Mouse (Mus musculus) adrenal gland, adult (tissue): ENCODE results near the gene Gmpr2.

Experiments used
- DNase-seq, 2 experiments: peaks; one replicate each; pipeline ENCODE4 v3.0.0; 2022 to 2023; ENCODE audit warnings: low spot score in 1 of 2; ENCODE audit not compliant: inconsistent age in 2 of 2

The Gmpr2 gene

GRCm38 (mm10) chr14:55677615-55678014, 5.9 kb downstream of the Gmpr2 start:
- DNase-seq: no peak

GRCm38 (mm10) chr14:55681160-55682117, 9.7 kb downstream of the Gmpr2 start, which contains the start of gene Tinf2:
Gene Tinf2 (minus strand): TSS chr14:55681820.
- DNase-seq: peak; percentile 95 to 98

DNA sequence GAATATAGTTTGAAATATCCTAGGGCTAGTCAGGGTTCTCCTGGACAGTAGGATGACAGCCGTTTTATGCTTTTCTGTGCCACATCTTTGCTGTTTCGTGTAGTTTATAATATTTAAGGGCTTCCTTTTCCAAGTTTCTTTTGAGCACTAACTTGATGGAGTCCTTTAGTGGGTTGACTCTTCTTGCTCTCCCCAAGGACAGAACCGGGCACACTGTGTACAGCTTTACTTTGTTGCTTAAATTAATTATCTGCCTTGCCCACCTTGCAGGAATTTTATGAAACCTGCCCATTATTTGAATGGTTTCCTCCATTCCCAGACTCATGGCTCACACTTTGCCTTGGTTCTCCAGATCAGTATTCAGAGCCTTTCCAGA, 10.4 kb downstream of the Gmpr2 start:
- no peak for DNase-seq

GRCm38 (mm10) chr14:55689433-55689832, 17.7 kb downstream of the Gmpr2 start:
- DNase-seq: no peak

GRCm38 (mm10) chr14:55697226-55697625, 25.5 kb downstream of the Gmpr2 start:
- DNase-seq: no peak

DNA sequence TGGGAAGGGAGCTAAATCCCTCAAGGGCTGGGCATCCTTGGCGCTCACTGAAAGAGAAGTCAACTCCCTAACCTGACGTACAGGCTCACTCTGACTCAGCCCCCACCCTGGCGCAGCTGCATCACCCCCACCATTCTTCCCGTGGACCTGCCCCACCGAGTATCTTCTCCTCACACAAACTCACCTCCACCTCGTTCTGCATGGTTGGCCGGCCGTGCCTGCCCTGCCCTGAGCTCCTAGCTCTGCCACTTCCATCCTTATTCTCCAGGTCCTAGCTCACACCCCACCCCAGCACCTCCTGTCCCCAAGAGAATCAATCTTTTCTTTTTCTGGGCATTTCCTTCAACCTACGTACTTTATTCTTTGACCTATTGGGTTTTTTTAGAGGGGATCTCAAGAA, 29.4 kb downstream of the Gmpr2 start:
- no peak for DNase-seq

DNA sequence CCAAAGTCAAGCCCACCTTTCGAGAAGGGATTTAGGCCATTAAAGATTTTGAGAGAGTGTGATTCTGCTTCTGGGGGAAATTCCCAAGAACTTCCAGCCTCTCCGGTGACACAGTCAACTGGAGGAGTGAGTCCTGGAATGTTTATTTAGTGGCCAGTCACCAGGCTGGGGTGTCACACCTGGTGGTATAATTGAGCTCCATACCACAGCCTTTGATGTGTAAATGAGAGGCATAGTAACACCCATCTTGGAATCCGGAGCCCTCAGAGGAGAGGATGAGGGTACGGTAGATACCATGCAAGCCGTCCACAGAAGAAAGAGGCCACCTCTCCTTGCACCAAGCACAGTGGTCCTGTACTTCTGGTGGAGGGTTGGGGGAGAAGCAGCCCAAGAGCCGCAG, 31.0 kb downstream of the Gmpr2 start:
- no peak for DNase-seq

GRCm38 (mm10) chr14:55706051-55706600, 34.4 kb downstream of the Gmpr2 start:
- no peak for DNase-seq

DNA sequence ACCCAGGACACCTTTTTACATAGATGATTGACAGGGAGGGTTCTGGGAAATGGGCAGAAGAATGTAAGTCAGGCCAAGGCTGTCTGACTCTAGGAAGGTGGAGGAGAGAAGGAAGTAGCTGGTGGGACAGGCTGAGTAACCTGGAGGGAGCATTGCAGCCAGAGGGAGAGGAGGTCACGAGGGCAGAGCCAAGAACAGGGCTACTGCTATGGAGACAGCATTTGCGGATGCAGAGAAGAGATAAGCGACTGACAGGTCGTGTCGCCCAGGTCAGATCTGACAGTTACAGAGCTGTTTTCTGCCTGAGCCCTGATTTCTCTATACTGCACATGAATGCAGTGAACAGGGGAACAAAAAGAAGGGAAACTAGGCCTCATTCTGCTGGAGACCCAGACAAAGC, 35.7 kb downstream of the Gmpr2 start:
- no peak for DNase-seq

DNA sequence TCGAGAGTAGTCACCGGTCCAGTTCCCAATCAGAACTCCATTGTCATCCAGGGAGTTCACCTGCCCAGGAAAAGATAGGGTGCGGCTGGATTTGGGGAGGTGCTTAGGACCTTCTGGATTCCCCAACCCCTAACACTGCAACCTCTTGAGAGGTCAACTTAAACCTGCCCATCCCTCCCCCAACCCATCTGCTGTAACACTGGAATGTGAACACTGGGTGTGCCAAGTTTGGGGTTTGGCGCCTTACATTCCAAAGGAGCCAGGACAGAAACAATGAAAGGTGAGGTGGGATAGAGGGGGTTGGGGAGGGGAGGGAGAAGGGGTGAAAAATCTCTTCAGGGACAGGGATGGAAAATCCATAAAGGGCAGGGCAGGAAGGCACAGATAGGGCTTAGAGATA, 37.8 kb downstream of the Gmpr2 start:
- no peak for DNase-seq

DNA sequence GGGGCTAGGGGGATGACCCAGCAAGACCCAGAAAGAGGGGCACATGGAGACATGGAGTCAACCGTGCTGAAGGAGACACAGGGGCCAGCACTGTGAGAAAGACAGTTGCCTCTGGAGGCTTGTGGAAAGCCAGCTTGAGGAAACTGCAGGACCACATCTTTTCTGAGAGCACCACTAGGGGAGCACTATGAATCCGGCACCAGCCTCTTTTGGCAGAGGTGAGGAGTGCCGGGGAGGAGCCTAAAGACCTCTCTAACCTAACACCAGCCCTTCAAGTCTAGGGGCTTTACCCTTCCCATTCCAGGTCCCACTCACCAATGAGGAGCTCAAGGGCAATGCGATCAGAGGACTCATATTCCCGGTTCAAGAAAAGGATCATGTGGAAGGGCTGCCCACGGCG, 40.0 kb downstream of the Gmpr2 start:
- DNase-seq: no peak

DNA sequence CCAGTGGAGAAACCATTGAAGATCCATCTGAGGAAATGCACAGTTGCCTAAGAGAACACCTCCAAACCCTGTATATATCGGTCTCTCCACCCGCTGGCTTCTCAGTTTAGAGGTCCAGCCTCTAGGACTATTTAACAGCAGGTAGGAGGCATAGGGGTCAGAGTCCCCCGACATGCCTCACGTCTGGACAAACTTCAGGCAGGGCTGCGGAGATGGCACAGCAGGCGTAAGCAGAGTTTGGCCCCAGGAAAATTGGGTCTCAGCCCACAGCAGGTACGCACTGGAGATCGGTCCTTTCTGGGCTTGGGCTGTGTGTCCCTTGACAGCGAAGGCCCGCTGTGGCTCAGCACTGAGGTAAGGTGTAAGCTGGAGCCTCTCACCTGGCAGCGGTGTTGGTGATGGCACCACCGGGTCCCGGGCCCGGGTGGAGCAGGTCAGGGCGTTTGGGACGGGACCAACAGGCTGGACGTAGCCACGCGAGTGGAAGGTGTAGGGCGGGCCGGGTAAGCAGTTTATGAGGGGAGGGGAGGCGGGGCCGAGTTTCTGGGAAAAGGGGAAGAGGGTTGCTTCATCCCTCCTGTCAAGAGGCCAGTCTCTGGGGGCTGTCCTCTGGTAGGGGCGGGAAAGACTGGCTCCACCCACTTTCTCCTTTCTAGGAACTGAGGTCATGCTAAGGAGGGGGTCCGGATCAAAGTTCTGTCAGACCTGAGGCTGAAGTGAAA, 41.4 kb downstream of the Gmpr2 start:
- peak in 1 of 2 experiments; percentile 56 for DNase-seq

- no peak for DNase-seq
These were observed 42.0 kb downstream of the Gmpr2 start, which contains the start of gene Tgm1 for GRCm38 (mm10) chr14:55713729-55714122. Gene Tgm1 (minus strand): TSS chr14:55713926.

- DNase-seq: no peak
These were observed 43.2 kb downstream of the Gmpr2 start for GRCm38 (mm10) chr14:55714893-55715292.

DNA sequence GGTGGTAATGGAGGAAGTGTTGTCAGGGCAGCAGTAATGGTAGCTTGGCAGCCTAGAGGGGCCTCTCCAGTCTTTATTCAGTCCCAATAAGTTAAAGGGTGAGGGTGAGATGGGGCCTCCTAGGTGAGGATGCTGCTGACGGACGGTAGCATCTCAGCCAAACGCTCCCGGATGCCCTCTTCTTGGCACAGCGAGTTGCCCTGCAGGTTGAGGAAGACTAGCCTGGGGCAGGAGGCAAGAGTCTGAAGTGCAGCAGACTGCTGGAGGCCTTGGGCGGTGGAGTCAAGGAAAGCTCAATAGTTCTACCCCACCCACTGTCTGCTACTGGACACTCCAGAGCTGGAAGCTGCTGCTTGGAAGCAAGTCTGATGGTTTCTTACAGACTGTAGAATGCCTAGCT, 44.5 kb downstream of the Gmpr2 start:
- no peak for DNase-seq

DNA sequence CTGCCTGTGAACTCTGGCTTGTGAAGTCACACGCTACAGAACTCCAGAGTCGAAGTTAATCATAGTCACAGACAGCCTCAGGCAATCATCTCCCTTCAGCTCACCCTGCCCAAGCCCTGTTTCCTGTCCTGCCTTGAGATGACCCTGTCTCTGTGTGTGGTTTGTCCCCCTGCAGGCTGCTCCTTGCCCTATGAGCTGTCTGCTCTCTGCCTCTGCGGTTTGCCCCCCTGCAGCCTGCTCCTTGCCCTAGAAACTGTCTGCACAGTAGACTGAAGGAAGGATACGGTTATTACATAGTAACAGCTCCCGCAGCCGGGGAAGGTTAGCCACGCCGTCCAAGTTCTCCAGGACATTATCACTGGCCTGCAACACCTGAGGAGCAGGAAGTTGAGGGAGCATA, 45.1 kb downstream of the Gmpr2 start:
- DNase-seq: no peak

- no peak for DNase-seq
These were observed 48.0 kb downstream of the Gmpr2 start for GRCm38 (mm10) chr14:55719737-55720136.

DNA sequence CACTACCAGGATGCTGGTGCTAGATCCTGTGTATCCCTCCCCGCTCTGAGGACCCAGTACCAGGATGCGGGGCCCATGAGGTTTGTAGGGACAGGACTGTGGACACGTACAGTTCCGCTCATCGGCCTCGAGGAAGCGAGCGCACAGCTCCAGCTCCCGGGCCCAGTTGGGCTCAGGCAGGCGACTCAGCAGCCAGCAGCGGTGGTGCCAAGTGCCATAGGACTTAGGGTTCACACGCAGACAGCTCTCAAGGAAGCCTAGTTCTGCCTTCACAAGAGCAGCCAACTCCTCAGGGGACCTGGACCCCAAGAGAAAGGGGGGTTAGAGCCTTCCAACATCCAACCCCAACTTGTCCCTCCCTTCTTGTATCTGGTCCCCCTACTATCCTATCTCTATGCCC, 48.9 kb downstream of the Gmpr2 start:
- no peak for DNase-seq

- peak in 1 of 2 experiments; percentile 39 for DNase-seq
These were observed 49.3 kb downstream of the Gmpr2 start for GRCm38 (mm10) chr14:55721076-55721475.

DNA sequence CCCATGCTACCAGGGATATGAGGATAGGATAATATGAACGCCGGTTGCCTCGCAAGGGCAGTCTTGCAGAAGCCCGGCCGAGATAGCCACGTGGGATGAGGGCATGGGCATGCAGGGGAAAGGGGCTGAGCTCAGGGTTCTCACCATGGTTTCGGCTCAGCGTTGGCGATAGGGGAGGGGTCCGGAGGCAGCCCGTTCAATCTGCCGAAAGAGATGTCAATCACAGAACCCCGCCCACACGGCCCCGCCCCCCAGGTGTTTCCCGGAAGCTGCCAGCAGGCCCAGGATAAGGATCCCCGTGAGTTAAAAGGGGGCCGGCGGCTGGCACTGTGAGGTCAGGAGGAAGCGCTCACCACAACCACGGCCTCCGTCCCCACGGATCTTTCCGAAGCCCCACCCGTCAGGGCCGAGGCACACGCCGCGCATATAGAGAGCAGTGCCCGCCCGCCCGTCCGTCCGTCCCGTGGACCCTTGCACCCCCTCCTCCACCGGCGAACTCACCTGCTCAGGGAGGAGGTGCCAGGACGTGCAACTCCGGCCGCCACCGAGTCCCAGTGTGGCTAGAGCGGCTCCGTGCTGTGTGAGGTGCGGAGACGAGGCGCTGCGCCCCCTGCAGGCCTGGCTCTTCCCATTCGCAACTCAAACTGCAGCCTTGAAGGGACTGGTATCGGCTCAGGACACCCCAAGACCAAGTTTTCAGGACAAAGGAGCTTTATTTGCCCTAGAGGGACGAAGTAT, 50.1 kb downstream of the Gmpr2 start, which contains the start of gene Rabggta:
Gene Rabggta (minus strand): TSS at position 564 of the 738 bp plus-strand sequence.
- DNase-seq: peak; percentile 92 to 96

- DNase-seq: no peak
These were observed 50.8 kb downstream of the Gmpr2 start for GRCm38 (mm10) chr14:55722438-55722945.
